Mouse (Mus musculus) bone marrow macrophage, adult 2 months (primary cell): ENCODE measurements around the gene Ppara.

Source experiments
- CTCF ChIP-seq: IDR thresholded peaks from 2 replicates; pipeline ENCODE4 v1.5.1; 2012; ENCODE audit warnings: low read depth, mild to moderate bottlenecking, low read length, moderate library complexity
- POLR2A ChIP-seq: IDR thresholded peaks from 2 replicates; pipeline ENCODE4 v1.6.1; 2012; ENCODE audit warnings: mild to moderate bottlenecking, low read depth, low read length, borderline replicate concordance

DNA sequence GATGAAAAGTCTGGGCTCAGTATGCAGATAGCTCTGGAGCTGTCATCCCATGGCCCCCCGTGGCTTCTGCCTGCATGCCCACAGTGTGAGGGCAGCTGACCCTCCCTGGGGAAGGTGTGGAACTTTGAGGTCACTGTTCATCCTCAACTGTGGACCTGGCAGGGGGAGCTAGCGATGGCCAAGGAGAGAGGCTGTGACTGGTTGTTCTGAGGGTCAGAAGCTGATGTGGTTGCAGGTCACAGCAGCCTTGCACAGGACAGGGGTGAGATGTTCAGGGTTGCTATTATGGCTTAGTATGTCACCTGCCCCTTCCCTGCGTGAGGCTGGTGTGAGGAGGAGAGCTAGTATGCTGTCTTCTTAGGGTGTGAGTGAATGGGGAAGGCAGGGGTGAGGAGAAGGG, 13.7 kb downstream of the Ppara start:
- TF ChIP-seq CTCF = no peak
- no peak for TF ChIP-seq POLR2A
